Mouse (Mus musculus): ENCODE measurements at regions not wholly inside any gene's neighbourhood (a gene's known extent, or its start where the extent isn't known, plus 50 kb on each side); places are given as distances from the start of the nearest gene placed in this dataset.

DNA sequence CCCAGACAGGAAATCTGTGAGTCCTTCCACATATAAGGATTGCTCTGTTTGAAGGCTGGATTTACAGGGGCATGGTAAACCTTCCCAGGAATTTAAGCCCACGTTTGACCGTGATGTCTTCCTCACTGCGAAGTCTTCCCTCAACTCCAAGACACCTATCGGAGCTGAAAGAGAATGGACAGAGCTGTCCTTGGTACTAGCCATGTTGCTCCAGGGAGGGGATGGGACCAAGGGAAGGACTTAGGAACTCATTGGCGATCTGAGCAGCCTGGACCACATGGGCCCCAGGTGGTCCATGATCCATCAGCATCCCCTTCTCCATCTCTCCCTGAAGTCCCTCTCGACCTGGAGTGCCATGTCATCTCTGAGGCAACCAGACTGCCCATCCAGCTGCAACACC is 130.1 kb upstream of the Top1 start:
- Histone ChIP-seq H3K4me3 (no peak overlapping the region), H3K27ac (no peak overlapping the region)
- no peak for DNase-seq (ENCODE audit: low spot score in 2 of 2)
- no peak for TF ChIP-seq CTCF (conservative IDR thresholded peaks at IDR 0.05)

DNA sequence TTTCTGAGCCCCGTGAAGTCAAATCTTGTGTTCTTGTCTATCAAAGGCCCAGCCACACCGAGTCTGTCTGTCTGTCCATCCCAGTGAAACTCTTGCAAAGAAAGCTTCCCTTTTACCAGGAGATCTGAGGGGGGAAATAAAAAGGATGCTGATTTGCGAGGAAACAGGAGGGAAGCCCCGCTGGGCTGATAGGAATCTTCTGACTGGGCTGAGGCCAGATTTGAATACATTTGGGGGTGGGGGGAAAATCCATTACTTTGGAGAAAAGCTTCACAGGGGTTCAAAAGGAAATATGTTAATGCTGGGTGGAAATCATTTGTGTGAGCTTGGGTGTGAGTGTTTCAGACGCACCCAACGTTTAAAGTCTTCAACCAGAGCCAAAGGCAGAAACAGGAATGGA is 129.2 kb upstream of the Top1 start:
- no peak for TF ChIP-seq CTCF (conservative IDR thresholded peaks at IDR 0.05)
- H3K27ac ChIP-seq = no peak overlapping the region

DNA sequence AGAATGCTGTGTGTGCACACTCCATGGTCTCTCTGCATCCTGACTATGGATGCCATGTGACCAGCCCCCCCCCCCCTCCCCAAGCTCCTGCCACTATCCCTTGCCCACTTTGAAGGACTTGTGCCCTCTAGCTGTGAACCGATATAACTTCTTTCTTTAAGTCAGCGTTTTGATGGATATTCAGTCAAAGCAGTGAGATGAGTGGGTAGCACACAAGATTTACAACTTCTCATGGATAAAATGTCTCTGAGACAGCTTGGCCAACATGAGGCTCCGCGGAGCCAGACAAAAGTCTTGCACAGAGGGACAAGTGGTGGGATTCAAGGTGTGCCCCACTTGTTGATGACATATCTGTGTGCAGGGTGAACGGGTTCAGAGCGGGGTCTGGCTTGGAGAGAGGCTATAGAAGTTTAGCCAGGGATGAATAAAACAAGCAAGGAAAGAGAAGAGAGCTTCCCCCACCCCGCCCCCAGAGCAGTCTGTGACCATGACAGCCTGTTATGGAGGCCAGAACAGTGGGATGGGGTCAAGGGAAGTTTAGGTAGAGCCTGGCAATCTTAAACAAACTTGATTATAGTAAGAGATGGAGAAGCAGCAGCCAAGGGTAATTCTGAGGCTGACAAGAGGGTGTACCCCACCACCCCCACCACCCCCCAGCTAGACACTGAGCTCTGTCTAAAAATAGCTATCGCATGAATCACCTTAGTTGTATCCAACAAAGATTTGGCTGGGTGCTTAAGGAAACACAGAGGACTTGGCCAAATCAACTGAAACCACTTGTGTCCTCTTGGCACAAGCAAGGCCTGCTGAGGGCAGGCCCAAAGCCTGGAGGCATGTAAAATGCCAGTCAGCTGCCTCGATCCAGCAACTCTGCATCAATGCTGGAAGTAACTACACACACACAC is 120.1 kb upstream of the Top1 start:
- no peak for DNase-seq (ENCODE audit: low spot score in 2 of 2)
- H3K4me3 ChIP-seq = no peak overlapping the region
- peak; percentile 26; the same call in 1 of the 2 replicates for TF ChIP-seq CTCF (conservative IDR thresholded peaks at IDR 0.05)
- H3K27ac ChIP-seq = no peak overlapping the region

More for the DNA sequence above, 129.2 kb upstream of the Top1 start:
- no peak overlapping the region for H3K4me3 ChIP-seq
- DNase-seq (ENCODE audit: low spot score in 2 of 2) = no peak

GRCm38 (mm10) chr2:160526377-160527125 is 119.1 kb upstream of the Top1 start:
- no peak overlapping the region for H3K27ac ChIP-seq
- no peak overlapping the region for H3K4me3 ChIP-seq
- no peak for DNase-seq (ENCODE audit: low spot score in 2 of 2)
- TF ChIP-seq CTCF (conservative IDR thresholded peaks at IDR 0.05) = no peak

DNA sequence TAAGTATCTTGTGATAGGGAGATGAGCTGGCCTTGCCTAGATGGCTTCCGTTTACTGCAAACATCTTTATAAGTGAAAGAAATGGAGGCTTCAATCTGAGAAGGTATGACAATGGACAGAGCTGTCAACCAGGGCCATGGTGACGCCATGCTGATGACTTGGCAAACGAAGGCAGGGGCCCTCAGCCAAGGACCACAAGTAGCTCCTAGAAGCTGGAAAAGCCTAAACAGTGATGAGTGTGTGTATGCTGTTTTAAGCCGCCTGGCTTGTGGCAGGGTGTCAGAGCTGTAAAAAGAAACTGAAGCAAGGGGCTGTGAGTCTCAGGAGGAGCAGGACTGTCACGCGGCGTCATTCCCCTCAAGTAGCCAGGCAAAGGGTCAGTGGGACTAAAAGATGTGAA is 116.4 kb upstream of the Top1 start:
- Histone ChIP-seq H3K27ac (no peak overlapping the region), H3K4me3 (no peak overlapping the region)
- TF ChIP-seq CTCF (conservative IDR thresholded peaks at IDR 0.05) = no peak
- DNase-seq (ENCODE audit: low spot score in 2 of 2) = no peak

DNA sequence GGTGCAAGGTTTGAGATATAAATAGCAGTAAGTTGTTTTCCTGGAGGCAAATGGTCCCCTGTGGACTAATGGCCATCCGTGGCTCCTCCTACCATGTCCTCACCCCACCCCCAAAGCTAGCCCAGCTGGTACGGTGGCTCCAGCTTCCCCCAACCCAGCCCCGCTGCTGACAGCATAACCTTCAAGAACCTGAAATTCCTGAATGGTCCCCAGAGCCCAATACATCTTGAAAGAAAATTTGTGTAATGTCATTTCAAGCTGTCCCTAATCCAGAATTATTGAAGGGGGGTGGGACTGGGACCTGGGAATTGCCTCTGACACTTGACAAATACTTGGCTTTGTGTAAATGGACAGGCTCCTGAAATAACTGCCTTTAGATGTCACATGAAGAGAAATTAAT is 115.3 kb upstream of the Top1 start:
- DNase-seq (ENCODE audit: low spot score in 2 of 2) = no peak
- Histone ChIP-seq H3K4me3 (no peak overlapping the region), H3K27ac (no peak overlapping the region)
- TF ChIP-seq CTCF (conservative IDR thresholded peaks at IDR 0.05) = no peak

- TF ChIP-seq CTCF (conservative IDR thresholded peaks at IDR 0.05) = no peak
- Histone ChIP-seq H3K4me3 (no peak overlapping the region), H3K27ac (no peak overlapping the region)
- DNase-seq (ENCODE audit: low spot score in 2 of 2) = no peak
Observed at GRCm38 (mm10) chr2:160537319-160537719, 108.4 kb upstream of the Top1 start.

DNA sequence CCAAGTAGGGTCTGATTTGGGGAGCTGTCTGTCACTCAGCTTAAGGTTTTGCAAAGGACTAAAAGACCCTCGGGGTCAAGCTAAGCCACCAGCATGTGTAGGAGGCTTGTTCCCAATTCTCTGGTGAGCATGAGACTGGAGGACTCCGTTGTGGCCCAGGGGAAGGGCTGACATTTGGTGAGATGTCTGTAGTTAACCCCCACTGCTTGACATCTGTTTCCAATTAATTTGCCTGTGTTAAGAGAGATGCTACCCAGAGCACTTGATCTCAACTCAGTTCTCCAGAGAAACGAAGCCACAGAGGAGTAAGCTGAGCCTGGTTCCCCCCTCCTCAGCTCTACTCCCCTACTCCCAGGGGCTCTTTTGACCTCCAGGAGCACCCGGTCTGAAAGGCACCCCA is 100.2 kb upstream of the Top1 start:
- no peak overlapping the region for H3K27ac ChIP-seq
- H3K4me3 ChIP-seq = no peak overlapping the region
- DNase-seq (ENCODE audit: low spot score in 2 of 2) = no peak
- TF ChIP-seq CTCF (conservative IDR thresholded peaks at IDR 0.05) = no peak

DNA sequence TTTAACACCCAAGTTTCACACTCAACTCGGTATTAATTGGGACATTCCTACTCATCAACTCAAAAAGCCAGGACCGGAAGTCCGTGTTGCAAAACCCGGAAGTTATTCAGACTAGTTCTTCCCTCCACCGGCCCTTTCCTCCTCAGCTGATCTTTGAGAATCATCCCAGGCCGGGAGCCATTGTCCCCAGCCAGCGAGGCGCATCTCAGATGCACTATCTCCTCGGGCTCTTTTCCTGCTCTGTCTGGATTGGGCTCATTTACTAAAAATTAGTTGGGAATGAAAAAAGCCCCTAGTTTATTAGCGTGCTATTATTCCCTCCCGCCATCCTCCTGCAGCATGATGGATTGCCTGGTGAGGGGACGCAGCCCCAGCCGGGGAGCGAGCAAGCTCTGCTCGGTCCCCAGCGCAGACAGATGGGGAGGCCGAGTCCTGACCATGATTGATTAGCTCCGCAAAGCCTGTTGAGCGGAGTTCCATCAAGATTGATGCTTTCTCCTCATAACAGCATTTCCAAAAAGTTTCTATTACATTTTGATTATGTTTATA is 93.5 kb upstream of the Top1 start:
- no peak for DNase-seq (ENCODE audit: low spot score in 2 of 2)
- TF ChIP-seq CTCF (conservative IDR thresholded peaks at IDR 0.05) = no peak
- H3K27ac ChIP-seq = no peak overlapping the region

DNA sequence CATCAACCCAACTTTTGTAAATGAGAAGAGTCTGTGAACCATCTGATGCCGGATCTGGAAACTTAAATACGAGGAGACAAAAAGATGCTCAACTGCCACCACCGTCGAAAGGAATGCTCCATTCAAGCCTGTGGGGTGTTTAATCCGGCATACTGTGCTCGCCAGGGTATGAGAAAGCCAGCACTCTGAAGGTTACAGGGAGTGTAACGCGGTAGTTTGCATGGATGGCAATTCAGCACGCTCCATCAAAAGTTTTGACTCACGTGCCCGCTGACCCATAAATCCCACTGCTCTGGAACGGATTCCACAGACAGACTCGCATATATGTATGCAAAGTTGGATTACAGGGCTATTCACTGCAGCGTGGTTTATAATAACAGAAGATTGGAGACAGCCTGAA is 84.0 kb upstream of the Top1 start:
- TF ChIP-seq CTCF (conservative IDR thresholded peaks at IDR 0.05) = no peak
- H3K4me3 ChIP-seq = no peak overlapping the region
- no peak overlapping the region for H3K27ac ChIP-seq
- no peak for DNase-seq (ENCODE audit: low spot score in 2 of 2)

More for the DNA sequence above, 93.5 kb upstream of the Top1 start:
- no peak overlapping the region for H3K4me3 ChIP-seq

DNA sequence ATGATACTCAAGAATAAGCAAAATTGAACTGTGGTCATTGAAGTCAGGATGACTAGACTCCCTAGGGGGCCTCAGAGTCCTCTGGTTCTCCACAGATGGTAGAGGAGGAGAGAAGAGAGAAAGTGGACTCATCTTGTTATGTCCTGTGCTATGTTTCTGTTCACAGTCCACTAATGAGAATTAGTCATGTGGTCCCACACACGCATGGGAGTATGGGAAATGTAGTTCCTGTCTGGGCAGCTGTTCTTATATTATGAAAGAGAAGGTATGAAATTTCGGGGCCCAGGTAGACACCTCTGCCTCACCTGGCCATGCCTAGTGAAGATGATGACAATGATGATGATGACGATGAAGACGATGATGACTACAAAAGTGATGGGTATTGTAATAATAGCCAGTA is 77.9 kb upstream of the Top1 start:
- H3K27ac ChIP-seq = no peak overlapping the region
- H3K4me3 ChIP-seq = no peak overlapping the region

DNA sequence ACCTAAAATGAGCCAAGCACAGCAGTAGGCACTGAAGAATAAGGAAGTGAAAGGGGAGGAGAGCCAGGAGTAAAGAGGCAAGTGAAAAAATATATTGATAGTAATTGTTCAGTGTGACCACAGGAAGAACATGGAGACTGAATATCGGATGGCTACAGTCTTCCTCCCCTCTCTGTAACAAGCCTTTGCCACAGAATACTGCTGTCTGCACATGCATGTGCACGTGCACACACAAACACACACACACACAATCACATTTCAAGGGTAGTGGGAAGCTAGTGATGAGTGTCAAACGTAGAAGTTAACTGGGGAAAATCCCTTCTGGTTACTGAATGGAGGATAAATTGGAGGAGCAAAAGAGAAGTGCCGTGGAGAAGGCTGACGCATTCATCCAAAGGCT is 76.2 kb upstream of the Top1 start:
- no peak overlapping the region for H3K4me3 ChIP-seq
- no peak for TF ChIP-seq CTCF (conservative IDR thresholded peaks at IDR 0.05)
- no peak overlapping the region for H3K27ac ChIP-seq
- no peak for DNase-seq (ENCODE audit: low spot score in 2 of 2)

More for the DNA sequence above, 77.9 kb upstream of the Top1 start:
- TF ChIP-seq CTCF (conservative IDR thresholded peaks at IDR 0.05) = no peak
- DNase-seq (ENCODE audit: low spot score in 2 of 2) = no peak
